Mouse (Mus musculus) heart, adult 10 weeks (tissue): Measurements from ENCODE around the gene Cybc1. TPM values are rescaled to one million over a fixed set of nuclear protein-coding genes. Genes with fewer than 3 reads are reported as not detected.

ENCODE experiments used
- polyA plus RNA-seq: library from polyadenylated mRNA; stranded (reverse); fragments of 350-450 nt; fragmentation: Illumina TruSeq; extraction: RNeasy Lipid Tissue Mini Kit (QIAGEN cat#74804); gene quantifications from one replicate; pipeline ENCODE4 v1.2.3, GENCODE M21; 2014; ENCODE audit warnings: low read depth, low replicate concordance

Gene Cybc1
- polyA plus RNA-seq = 13.7 TPM

DNA sequence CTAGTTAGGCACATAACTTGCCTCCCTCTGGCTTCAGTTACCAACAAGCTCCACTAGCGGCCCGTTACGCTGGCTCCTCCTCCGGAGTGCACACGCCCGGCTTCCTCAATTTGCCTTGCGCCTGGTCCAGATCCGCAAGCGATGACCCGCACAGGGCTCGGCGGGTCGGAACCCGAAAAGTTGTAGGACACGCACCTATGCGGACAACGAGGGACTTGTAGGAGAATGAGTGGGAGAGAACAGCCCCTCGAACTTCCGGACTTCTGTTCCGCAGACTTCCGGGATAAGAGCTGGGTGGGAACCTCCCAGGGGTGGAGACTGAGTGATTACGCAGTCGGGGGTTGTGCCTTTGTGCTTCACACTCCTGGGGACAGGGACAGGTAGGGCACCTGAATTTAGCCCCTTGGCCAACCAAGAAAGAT, at the start of gene Cybc1:
Gene Cybc1, minus strand, starts transcription at position 305 of the 422 bp plus-strand sequence.

DNA sequence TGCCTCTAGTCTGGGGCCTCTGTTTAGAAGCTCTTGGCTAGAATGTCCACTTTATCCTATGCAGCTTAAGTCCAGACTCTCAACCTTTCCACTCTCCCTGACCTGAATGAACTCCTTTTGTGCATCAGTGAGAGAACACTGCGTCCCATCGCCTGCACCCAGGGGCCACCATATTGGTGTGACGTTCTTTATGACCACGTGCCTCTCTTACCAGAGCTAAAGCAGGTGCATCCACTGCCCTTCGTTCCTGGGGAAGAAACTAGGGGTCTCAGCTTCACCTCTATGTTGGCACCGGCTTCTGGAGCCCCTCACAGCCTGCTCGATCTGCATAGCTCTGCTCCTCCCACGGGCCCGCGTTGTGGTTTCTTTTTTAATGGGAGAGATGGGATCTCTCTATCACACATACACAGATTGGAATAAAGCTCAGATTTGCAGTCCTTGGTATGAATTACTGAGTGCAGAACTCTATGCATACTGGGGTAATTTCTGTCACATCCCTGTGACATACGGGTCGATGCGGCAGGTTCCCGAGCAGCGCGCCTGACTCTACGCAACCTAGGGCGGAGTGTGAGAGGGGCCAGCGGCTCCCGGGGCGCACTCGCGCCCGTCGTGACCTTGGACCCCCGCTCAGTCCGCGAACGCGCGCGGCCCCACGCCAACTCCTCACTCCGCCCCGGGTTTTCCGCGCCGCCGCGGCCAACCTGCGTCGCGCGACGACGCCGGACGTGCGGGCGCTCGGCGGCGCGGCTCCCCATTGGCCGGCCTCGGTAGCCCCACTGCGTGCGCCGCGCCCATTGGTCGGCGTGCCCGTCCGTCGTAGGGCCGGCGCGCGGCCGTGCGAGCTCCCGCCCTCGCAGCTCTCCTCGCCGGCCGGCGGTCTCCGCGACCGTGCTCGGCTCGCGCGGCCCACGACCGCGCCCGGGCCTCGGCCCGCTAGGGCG, 30.3 kb upstream of the Cybc1 start, which contains the start of gene Foxk2:
Gene Foxk2, plus strand, starts transcription at position 831 of the 941 bp plus-strand sequence.

DNA sequence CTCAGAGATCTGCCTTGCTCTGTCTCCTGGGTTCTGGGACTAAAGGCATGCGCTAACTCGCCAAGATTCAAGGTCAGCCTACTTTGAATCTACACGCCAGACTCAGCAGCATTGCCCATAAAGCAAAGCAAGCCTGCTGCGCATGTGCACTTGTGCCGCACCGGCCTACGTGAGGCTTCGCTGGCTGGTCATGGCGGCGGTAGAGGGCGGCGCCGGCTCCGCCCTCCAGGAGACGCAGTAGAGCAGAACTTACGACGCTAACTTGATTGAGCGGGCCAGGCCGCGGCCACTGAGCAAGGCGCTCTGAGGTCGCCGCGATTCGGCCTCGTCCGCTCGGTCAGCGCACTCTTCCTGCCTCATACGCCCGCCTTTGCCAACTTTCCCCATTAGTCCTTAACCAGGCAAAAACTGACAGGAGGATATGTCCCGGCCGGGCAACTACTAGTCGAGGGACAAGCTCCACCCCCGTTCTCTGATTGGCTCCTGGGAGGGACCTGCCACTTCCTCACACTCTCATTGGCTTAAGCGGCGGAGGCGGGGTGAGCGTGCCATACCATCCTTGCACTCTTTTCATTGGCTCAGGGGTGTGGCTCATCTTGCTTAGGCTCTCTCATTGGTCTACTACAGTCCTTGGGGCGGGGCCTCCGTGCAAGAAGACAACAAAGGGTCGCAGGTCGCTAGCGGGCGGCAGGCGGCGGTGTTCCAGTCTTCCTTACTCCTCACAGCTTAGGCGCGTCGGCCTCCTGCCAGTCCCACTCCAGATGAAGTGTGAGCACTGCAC, 7.6 kb upstream of the Cybc1 start, which contains the start of gene Narf:
Gene Narf, plus strand, starts transcription at position 690 of the 781 bp plus-strand sequence.

DNA sequence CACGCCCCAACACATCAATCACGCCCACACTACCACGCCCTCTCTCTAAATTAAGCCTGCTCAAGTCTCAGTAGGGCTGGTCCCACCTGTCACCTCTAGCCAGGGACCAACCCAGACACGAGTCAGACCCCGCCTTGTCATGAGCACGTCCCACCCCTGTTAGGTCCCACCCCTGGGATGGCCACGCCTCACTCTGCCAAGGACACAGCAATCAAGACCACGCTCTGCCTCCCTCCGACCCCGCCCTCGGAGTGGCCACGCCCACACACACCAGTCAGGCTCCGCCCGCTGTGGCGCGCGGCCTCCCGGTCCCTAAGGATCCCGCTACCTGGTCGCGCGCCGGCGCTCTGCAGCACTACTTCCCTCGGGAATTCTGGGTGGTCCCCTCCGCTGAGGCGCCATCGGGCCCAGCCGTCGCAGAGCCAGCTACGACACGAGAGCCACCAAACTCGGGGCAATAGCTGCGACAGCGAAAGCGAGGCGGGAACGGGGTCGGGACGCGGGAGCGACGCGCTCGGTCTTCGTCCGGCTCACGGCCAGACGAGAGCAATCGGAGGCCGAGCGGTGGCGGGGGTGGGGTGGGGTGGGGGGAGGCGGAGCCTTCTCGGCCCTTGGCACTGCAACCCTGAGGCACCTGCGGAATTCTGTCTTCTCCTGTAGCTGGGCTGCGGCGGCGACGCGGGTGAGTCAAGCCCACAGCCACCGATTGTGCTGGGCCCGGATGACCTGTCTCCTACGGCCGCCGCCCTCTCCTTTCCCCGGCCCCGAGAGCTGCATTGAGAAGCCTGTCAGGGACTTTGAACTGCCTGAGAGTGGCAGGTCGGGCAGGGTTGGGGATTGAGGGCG, 24.7 kb downstream of the Cybc1 start, which contains the start of the genes Hexdc and Ogfod3:
Gene Hexdc, plus strand, starts transcription at position 273 of the 846 bp plus-strand sequence.
Gene Ogfod3, minus strand, starts transcription at position 551 of the 846 bp plus-strand sequence.

Other genes starting within 250 kb of the Cybc1 start
- gene Csnk1d, start 238.0 kb downstream of the Cybc1 start, polyA plus RNA-seq = 49.3 TPM
- gene Cd7, start 189.9 kb downstream of the Cybc1 start, polyA plus RNA-seq = 0.99 TPM
- 0.42 TPM for gene Sectm1b, start 165.8 kb downstream of the Cybc1 start, polyA plus RNA-seq
- not detected for gene Sectm1a, start 148.1 kb downstream of the Cybc1 start, polyA plus RNA-seq
- gene Tex19.2, start 110.6 kb downstream of the Cybc1 start, polyA plus RNA-seq = not detected
- not detected for gene Tex19.1, start 83.2 kb downstream of the Cybc1 start, polyA plus RNA-seq
- 0.79 TPM for gene Uts2r, start 69.1 kb downstream of the Cybc1 start, polyA plus RNA-seq
- 11.8 TPM for gene Hexdc, start 24.9 kb downstream of the Cybc1 start, polyA plus RNA-seq
- 21.4 TPM for gene Ogfod3, start 24.6 kb downstream of the Cybc1 start, polyA plus RNA-seq
- gene Narf, start 7.9 kb upstream of the Cybc1 start, polyA plus RNA-seq = 54.9 TPM
- 16.7 TPM for gene Foxk2, start 30.7 kb upstream of the Cybc1 start, polyA plus RNA-seq
- gene Wdr45b, start 125.1 kb upstream of the Cybc1 start, polyA plus RNA-seq = 41.8 TPM
- 3.7 TPM for gene Rab40b, start 158.9 kb upstream of the Cybc1 start, polyA plus RNA-seq
- 6.5 TPM for gene Fn3krp, start 192.1 kb upstream of the Cybc1 start, polyA plus RNA-seq
- 34.6 TPM for gene Fn3k, start 205.6 kb upstream of the Cybc1 start, polyA plus RNA-seq
- 10.1 TPM for gene Tbcd, start 222.6 kb upstream of the Cybc1 start, polyA plus RNA-seq